Mouse (Mus musculus): Measurements from ENCODE around the gene Ptpn12.

- TF ChIP-seq POLR2A (IDR thresholded peaks at IDR 0.05; ENCODE audit: low read depth, low read length) (no peak), CTCF (IDR thresholded peaks at IDR 0.05; ENCODE audit: borderline replicate concordance, insufficient read depth, low read length) (no peak)
Observed at GRCm38 (mm10) chr5:20950093-20950492, 105.6 kb downstream of the Ptpn12 start.
